Mouse (Mus musculus): ENCODE measurements at regions not wholly inside any gene's neighbourhood (a gene's known extent, or its start where the extent isn't known, plus 50 kb on each side); places are given as distances from the start of the nearest gene placed in this dataset.

DNA sequence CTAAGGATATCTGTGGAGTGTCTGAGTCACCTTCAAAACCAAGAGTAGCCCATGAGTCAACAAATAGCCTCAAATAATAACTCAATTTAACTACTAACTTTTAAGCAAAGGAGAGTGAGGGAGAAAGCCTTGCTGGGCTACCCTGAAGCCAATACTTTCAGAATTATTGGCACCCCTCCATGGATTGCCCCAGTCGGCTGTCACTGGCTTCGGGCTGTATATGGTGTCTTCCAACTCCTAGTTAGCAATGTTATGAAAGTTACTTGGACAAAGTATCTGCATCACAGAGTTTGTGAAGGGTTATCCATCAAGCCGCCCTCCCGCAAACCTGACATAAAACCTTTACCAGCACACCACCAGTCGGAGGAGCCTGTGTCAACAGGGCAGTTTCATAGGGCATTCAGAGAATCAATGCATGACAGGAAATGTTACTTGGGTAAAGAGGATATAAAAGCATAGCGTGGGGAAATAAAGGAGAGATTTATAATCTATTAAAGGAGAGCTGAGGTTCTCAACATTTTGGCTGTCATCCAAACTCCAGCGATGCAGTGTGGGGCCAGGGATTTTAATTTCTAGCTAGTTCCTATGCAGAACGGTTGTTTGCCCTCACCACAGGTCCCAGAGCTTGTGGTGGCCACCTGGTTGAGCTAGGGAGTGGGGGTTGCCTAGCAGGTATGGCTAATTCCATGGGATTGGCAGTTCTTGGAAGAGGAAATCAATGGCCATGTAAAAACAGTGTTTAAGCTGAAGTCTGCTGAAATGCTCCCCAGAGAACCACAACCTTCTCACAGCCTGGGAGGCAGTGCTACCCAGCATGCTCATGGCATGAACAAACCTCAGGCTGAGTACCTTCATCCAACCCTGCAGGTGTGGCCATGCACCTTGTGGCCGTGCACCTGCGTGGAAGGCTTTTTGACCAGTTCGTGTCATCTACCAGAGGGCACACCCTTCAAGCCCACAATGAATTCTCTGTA lies 91.1 kb downstream of the Lmo4 start:
- H3K27ac ChIP-seq (ENCODE audit: control insufficient read depth, low read depth, low read length): no peak overlapping the region
- no peaks in the 10 kb centered on the region for H3K9me3 ChIP-seq (replicated peaks; ENCODE audit: insufficient read depth, low read length)
- H3K27me3 ChIP-seq (ENCODE audit: control insufficient read depth in 1 of 2, insufficient read depth in 2 of 2, low read length in 2 of 2): no peaks in the 10 kb centered on the region
- H3K36me3 ChIP-seq (ENCODE audit: control insufficient read depth in 1 of 2, insufficient read depth in 2 of 2, low read length in 2 of 2): no peaks in the 10 kb centered on the region
- no peaks in the 10 kb centered on the region for H3K79me2 ChIP-seq (ENCODE audit: control insufficient read depth, insufficient read depth, low read length, poor library complexity)
- H3K4me3 ChIP-seq (ENCODE audit: control insufficient read depth in 1 of 2, insufficient read depth in 1 of 2, low read depth in 2 of 2, low read length in 2 of 2): no peak overlapping the region
- H3K9ac ChIP-seq (ENCODE audit: control insufficient read depth, low read depth, low read length, poor library complexity, severe bottlenecking): no peak overlapping the region
- DNase-seq (ENCODE audit: low read depth, low spot score): no peak
- no peaks in the 10 kb centered on the region for H3K4me1 ChIP-seq (ENCODE audit: control insufficient read depth in 1 of 2, insufficient read depth in 2 of 2, low read length in 2 of 2)
- TF ChIP-seq TBP (IDR thresholded peaks at IDR 0.05; ENCODE audit: low read depth, low read length): no peak
- no peak for TF ChIP-seq CHD1 (IDR thresholded peaks at IDR 0.05; ENCODE audit: low read depth, low read length)
- TF ChIP-seq ZNF384 (IDR thresholded peaks at IDR 0.05; ENCODE audit: low read depth, low read length): no peak

GRCm38 (mm10) chr3:144110331-144111080 lies 94.5 kb downstream of the Lmo4 start:
- no peak overlapping the region for H3K27ac ChIP-seq (ENCODE audit: control insufficient read depth, low read depth, low read length)
- H3K36me3 ChIP-seq (ENCODE audit: control insufficient read depth in 1 of 2, insufficient read depth in 2 of 2, low read length in 2 of 2): no peaks in the 10 kb centered on the region
- H3K4me3 ChIP-seq (ENCODE audit: control insufficient read depth in 1 of 2, insufficient read depth in 1 of 2, low read depth in 2 of 2, low read length in 2 of 2): no peak overlapping the region
- no peaks in the 10 kb centered on the region for H3K9me3 ChIP-seq (replicated peaks; ENCODE audit: insufficient read depth, low read length)
- no peaks in the 10 kb centered on the region for H3K79me2 ChIP-seq (ENCODE audit: control insufficient read depth, insufficient read depth, low read length, poor library complexity)
- TF ChIP-seq BHLHE40 (IDR thresholded peaks at IDR 0.05; ENCODE audit: borderline replicate concordance, low read depth, low read length): no peak
- no peak for TF ChIP-seq JUND (IDR thresholded peaks at IDR 0.05; ENCODE audit: low read depth, low read length)
- H3K4me1 ChIP-seq (ENCODE audit: control insufficient read depth in 1 of 2, insufficient read depth in 2 of 2, low read length in 2 of 2): no peaks in the 10 kb centered on the region
- no peak for DNase-seq (ENCODE audit: low read depth, low spot score)
- no peak overlapping the region for H3K9ac ChIP-seq (ENCODE audit: control insufficient read depth, low read depth, low read length, poor library complexity, severe bottlenecking)
- no peaks in the 10 kb centered on the region; a peak in 1 of 4 replicates for H3K27me3 ChIP-seq (ENCODE audit: control insufficient read depth in 1 of 2, insufficient read depth in 2 of 2, low read length in 2 of 2)

DNA sequence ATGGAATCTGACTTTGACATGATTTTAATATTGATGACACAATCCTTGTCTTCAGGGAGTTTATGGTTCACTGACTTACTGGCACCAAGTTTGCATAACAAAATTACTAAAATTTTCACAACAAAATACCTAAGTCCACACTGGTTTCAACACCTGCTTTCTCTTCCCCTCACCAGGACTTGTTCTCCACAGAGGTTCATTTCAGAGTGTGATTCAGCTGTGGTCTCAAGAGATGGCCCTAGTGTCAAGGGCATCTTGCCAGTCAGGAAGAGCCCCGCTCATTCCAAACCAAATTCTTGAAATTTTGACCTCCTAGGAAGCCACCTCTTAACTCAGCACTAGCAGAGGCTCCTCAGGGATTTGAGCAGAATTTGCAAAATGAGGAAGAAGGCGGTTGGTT lies 95.3 kb downstream of the Lmo4 start:
- Histone ChIP-seq H3K4me1 (ENCODE audit: control insufficient read depth in 1 of 2, insufficient read depth in 2 of 2, low read length in 2 of 2) (no peaks in the 10 kb centered on the region), H3K9ac (ENCODE audit: control insufficient read depth, low read depth, low read length, poor library complexity, severe bottlenecking) (no peak overlapping the region), H3K4me3 (ENCODE audit: control insufficient read depth in 1 of 2, insufficient read depth in 1 of 2, low read depth in 2 of 2, low read length in 2 of 2) (no peak overlapping the region), H3K36me3 (ENCODE audit: control insufficient read depth in 1 of 2, insufficient read depth in 2 of 2, low read length in 2 of 2) (no peaks in the 10 kb centered on the region), H3K9me3 (replicated peaks; ENCODE audit: insufficient read depth, low read length) (no peaks in the 10 kb centered on the region), H3K27ac (ENCODE audit: control insufficient read depth, low read depth, low read length) (no peak overlapping the region), H3K27me3 (ENCODE audit: control insufficient read depth in 1 of 2, insufficient read depth in 2 of 2, low read length in 2 of 2) (no peaks in the 10 kb centered on the region; a peak in 1 of 4 replicates), H3K79me2 (ENCODE audit: control insufficient read depth, insufficient read depth, low read length, poor library complexity) (no peaks in the 10 kb centered on the region)
- TF ChIP-seq MAZ (IDR thresholded peaks at IDR 0.05; ENCODE audit: low read depth, low read length) (no peak), TBP (IDR thresholded peaks at IDR 0.05; ENCODE audit: low read depth, low read length) (no peak), CHD1 (IDR thresholded peaks at IDR 0.05; ENCODE audit: low read depth, low read length) (no peak), E2F4 (IDR thresholded peaks at IDR 0.05; ENCODE audit: borderline replicate concordance, low read depth, low read length) (no peak), EP300 (IDR thresholded peaks at IDR 0.05; ENCODE audit: low read depth in 1 of 2, low read length in 2 of 2) (no peak), ZC3H11A (IDR thresholded peaks at IDR 0.05; ENCODE audit: low read depth, low read length) (no peak), SMC3 (IDR thresholded peaks at IDR 0.05; ENCODE audit: low read depth, low read length) (no peak), USF2 (IDR thresholded peaks at IDR 0.05; ENCODE audit: borderline replicate concordance in 1 of 2, insufficient read depth in 1 of 2, low read depth in 1 of 2, low read length in 2 of 2) (no peak), MXI1 (IDR thresholded peaks at IDR 0.05; ENCODE audit: low read depth, low read length) (no peak), ZKSCAN1 (IDR thresholded peaks at IDR 0.05; ENCODE audit: low read depth, low read length) (no peak), CTCF (IDR thresholded peaks at IDR 0.05 in 2 of 3, conservative IDR thresholded peaks at IDR 0.05 in 1 of 3; ENCODE audit: control insufficient read depth in 1 of 3, insufficient read depth in 1 of 3, low read depth in 2 of 3, low read length in 3 of 3, poor library complexity in 1 of 3, severe bottlenecking in 1 of 3) (no peak), ELF1 (IDR thresholded peaks at IDR 0.05; ENCODE audit: low read depth, low read length) (no peak), POLR2A (IDR thresholded peaks at IDR 0.05; ENCODE audit: control insufficient read depth in 1 of 2, insufficient read depth in 1 of 2, low read depth in 1 of 2, low read length in 2 of 2, poor library complexity in 1 of 2) (no peak), CHD2 (IDR thresholded peaks at IDR 0.05; ENCODE audit: low read length) (no peak), RCOR1 (IDR thresholded peaks at IDR 0.05; ENCODE audit: low read depth, low read length) (no peak), POLR2AphosphoS5 (IDR thresholded peaks at IDR 0.05; ENCODE audit: borderline replicate concordance, low read depth, low read length) (no peak), ZNF384 (IDR thresholded peaks at IDR 0.05; ENCODE audit: low read depth, low read length) (no peak), RAD21 (IDR thresholded peaks at IDR 0.05; ENCODE audit: low read depth, low read length) (no peak), MYB (IDR thresholded peaks at IDR 0.05; ENCODE audit: low read depth, low read length) (no peak), GABPA (IDR thresholded peaks at IDR 0.05; ENCODE audit: low read depth, low read length) (no peak)
- DNase-seq (ENCODE audit: low read depth, low spot score): no peak
